Mouse (Mus musculus): Measurements from ENCODE around the gene Galt. TPM values are rescaled to one million over a fixed set of nuclear protein-coding genes. Genes with fewer than 3 reads are reported as not detected.

Galt gene
- 90.5 and 105 TPM in 2 replicates for polyA plus RNA-seq (2015; fragmentation: Nextera tagmentation; extraction: Ambion mirVana)

- WGBS: 10% methylated on average over 14 of the region's 14 CpGs
These were observed at the start of gene Galt for GRCm38 (mm10) chr4:41754797-41755337. TSS of gene Galt (plus strand) at chr4:41755228.

GRCm38 (mm10) chr4:41705922-41706754 is 48.9 kb upstream of the Galt start:
- H3K27ac ChIP-seq (ENCODE audit: low read depth, low read length): no peak overlapping the region
- no peak overlapping the region for H3K4me3 ChIP-seq (ENCODE audit: low read depth, low read length)
- no peak for TF ChIP-seq CTCF (IDR thresholded peaks at IDR 0.05; ENCODE audit: low read depth)
- 63% methylated on average over 19 of the region's 19 CpGs for WGBS
- H3K27me3 ChIP-seq (replicated peaks; ENCODE audit: control insufficient read depth, insufficient read depth, low read length): no peaks in the 10 kb centered on the region
- no peaks in the 10 kb centered on the region for H3K36me3 ChIP-seq (ENCODE audit: control insufficient read depth, insufficient read depth)
- ATAC-seq: no peak
- H3K4me2 ChIP-seq (replicated peaks; ENCODE audit: low read depth): no peak overlapping the region
- H3K4me1 ChIP-seq (replicated peaks; ENCODE audit: control insufficient read depth, insufficient read depth, low read length): no peaks in the 10 kb centered on the region
- no peaks in the 10 kb centered on the region for H3K9me3 ChIP-seq (ENCODE audit: control insufficient read depth)
- H3K9ac ChIP-seq (ENCODE audit: low read depth, low read length): no peak overlapping the region

More at GRCm38 (mm10) chr4:41754797-41755337, at the start of gene Galt:
- Histone ChIP-seq H3K9ac (ENCODE audit: low read depth, low read length) (peak within 1 kb of the TSS; percentile 82), H3K4me3 (ENCODE audit: low read depth, low read length) (peak within 1 kb of the TSS; percentile 72), H3K27me3 (replicated peaks; ENCODE audit: control insufficient read depth, insufficient read depth, low read length) (no peaks in the 10 kb centered on the region), H3K9me3 (ENCODE audit: control insufficient read depth) (no peaks in the 10 kb centered on the region), H3K4me2 (replicated peaks; ENCODE audit: low read depth) (peak within 1 kb of the TSS; percentile 88), H3K4me1 (replicated peaks; ENCODE audit: control insufficient read depth, insufficient read depth, low read length) (0 out of 2 replicates have a peak, but pooled peaks cover under 1% of the 10 kb centered on the region), H3K36me3 (ENCODE audit: control insufficient read depth, insufficient read depth) (peaks cover 9% of the 10 kb centered on the region), H3K27ac (ENCODE audit: low read depth, low read length) (peak within 1 kb of the TSS; percentile 94)
- no peak for TF ChIP-seq CTCF (IDR thresholded peaks at IDR 0.05; ENCODE audit: low read depth)
- peak; percentile 66 for ATAC-seq

DNA sequence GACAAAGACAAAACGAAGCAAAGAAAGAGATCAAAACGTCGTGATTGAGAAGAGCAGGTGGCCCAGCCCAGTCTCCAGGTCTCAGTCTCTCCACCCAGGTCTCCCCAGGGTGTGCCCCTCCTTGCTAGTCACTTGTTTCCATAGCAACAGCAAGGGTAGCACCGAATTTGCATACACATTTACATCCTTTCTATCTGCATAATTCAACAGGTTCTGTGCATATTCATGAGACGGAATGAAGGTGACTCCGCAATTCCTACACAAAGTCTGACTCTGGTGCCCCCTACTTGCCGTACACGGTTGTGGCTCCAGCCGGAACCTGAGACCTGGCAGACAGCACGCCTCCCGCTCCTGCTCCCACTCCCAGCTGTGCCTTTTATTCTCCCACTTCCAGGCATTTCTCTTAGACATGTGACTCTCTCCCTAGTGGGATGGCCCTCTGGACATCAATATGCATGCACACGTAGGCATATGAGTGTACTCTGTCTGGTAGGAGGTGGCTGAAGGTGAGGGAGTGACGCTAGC is 48.0 kb upstream of the Galt start:
- TF ChIP-seq CTCF (IDR thresholded peaks at IDR 0.05; ENCODE audit: low read depth): peak; percentile 83
- Histone ChIP-seq H3K27ac (ENCODE audit: low read depth, low read length) (no peak overlapping the region), H3K4me3 (ENCODE audit: low read depth, low read length) (no peak overlapping the region), H3K9me3 (ENCODE audit: control insufficient read depth) (no peaks in the 10 kb centered on the region), H3K4me2 (replicated peaks; ENCODE audit: low read depth) (peak overlapping the region; percentile 43), H3K27me3 (replicated peaks; ENCODE audit: control insufficient read depth, insufficient read depth, low read length) (no peaks in the 10 kb centered on the region), H3K9ac (ENCODE audit: low read depth, low read length) (no peak overlapping the region), H3K36me3 (ENCODE audit: control insufficient read depth, insufficient read depth) (no peaks in the 10 kb centered on the region), H3K4me1 (replicated peaks; ENCODE audit: control insufficient read depth, insufficient read depth, low read length) (peaks cover 1% of the 10 kb centered on the region; the same call in 1 of the 2 replicates)
- ATAC-seq: peak; percentile 64
- 7% methylated on average over 13 of the region's 13 CpGs for whole genome bisulfite sequencing

GRCm38 (mm10) chr4:41708192-41708745 is 46.8 kb upstream of the Galt start:
- 21% methylated on average over 8 of the region's 8 CpGs for WGBS
- Histone ChIP-seq H3K36me3 (ENCODE audit: control insufficient read depth, insufficient read depth) (no peaks in the 10 kb centered on the region), H3K27me3 (replicated peaks; ENCODE audit: control insufficient read depth, insufficient read depth, low read length) (no peaks in the 10 kb centered on the region), H3K27ac (ENCODE audit: low read depth, low read length) (no peak overlapping the region; the same call in none of the 2 replicates), H3K9ac (ENCODE audit: low read depth, low read length) (no peak overlapping the region), H3K4me2 (replicated peaks; ENCODE audit: low read depth) (peak overlapping the region; percentile 43), H3K4me1 (replicated peaks; ENCODE audit: control insufficient read depth, insufficient read depth, low read length) (peaks cover 4% of the 10 kb centered on the region; the same call in 1 of the 2 replicates), H3K9me3 (ENCODE audit: control insufficient read depth) (no peaks in the 10 kb centered on the region), H3K4me3 (ENCODE audit: low read depth, low read length) (no peak overlapping the region)
- TF ChIP-seq CTCF (IDR thresholded peaks at IDR 0.05; ENCODE audit: low read depth): peak; percentile 79
- peak; percentile 68 for ATAC-seq

- Histone ChIP-seq H3K4me2 (replicated peaks; ENCODE audit: low read depth) (no peak overlapping the region), H3K36me3 (ENCODE audit: control insufficient read depth, insufficient read depth) (no peaks in the 10 kb centered on the region), H3K9me3 (ENCODE audit: control insufficient read depth) (no peaks in the 10 kb centered on the region), H3K4me3 (ENCODE audit: low read depth, low read length) (no peak overlapping the region), H3K27ac (ENCODE audit: low read depth, low read length) (no peak overlapping the region), H3K9ac (ENCODE audit: low read depth, low read length) (no peak overlapping the region), H3K27me3 (replicated peaks; ENCODE audit: control insufficient read depth, insufficient read depth, low read length) (no peaks in the 10 kb centered on the region), H3K4me1 (replicated peaks; ENCODE audit: control insufficient read depth, insufficient read depth, low read length) (peaks cover 4% of the 10 kb centered on the region; the same call in 1 of the 2 replicates)
- WGBS: 64% methylated on average over 4 of the region's 4 CpGs
- peak; percentile 47 for TF ChIP-seq CTCF (IDR thresholded peaks at IDR 0.05; ENCODE audit: low read depth)
- ATAC-seq: no peak
These were observed 44.8 kb upstream of the Galt start for GRCm38 (mm10) chr4:41710229-41710628.

Measured in intestine, postnatal 0 days (tissue).